Mouse (Mus musculus) G1E (cell line): ENCODE measurements around the gene 4930518I15Rik.

Source experiments
- CTCF ChIP-seq: IDR thresholded peaks from 2 replicates; pipeline ENCODE4 v1.5.1; 2012; ENCODE audit warnings: low read depth, low read length, inconsistent platforms, mixed read lengths
- POLR2AphosphoS5 ChIP-seq: IDR thresholded peaks from 2 replicates; pipeline ENCODE4 v1.6.1; 2012; ENCODE audit warnings: low read depth, low read length, inconsistent platforms; ENCODE audit not compliant: insufficient replicate concordance
- TAL1 ChIP-seq: conservative IDR thresholded peaks from 2 replicates; pipeline ENCODE4 v1.6.1; 2012; ENCODE audit warnings: low read depth, low read length, inconsistent platforms, mixed read lengths

GRCm38 (mm10) chr2:156834336-156834735, 23.4 kb downstream of the 4930518I15Rik start:
- TF ChIP-seq CTCF, result no peak
- no peak for TF ChIP-seq POLR2AphosphoS5
- TF ChIP-seq TAL1, result no peak
